Mouse (Mus musculus): ENCODE data around the gene Myo15b. TPM values are rescaled to one million over a fixed set of nuclear protein-coding genes. Genes with fewer than 3 reads are reported as not detected.
A peak's percentile ranks its signal among the peaks of the same experiment; 100 is the strongest.

Gene Myo15b
- total RNA-seq, 2 experiments from 2014 or later, result 0.08 TPM; not detected in 1

DNA sequence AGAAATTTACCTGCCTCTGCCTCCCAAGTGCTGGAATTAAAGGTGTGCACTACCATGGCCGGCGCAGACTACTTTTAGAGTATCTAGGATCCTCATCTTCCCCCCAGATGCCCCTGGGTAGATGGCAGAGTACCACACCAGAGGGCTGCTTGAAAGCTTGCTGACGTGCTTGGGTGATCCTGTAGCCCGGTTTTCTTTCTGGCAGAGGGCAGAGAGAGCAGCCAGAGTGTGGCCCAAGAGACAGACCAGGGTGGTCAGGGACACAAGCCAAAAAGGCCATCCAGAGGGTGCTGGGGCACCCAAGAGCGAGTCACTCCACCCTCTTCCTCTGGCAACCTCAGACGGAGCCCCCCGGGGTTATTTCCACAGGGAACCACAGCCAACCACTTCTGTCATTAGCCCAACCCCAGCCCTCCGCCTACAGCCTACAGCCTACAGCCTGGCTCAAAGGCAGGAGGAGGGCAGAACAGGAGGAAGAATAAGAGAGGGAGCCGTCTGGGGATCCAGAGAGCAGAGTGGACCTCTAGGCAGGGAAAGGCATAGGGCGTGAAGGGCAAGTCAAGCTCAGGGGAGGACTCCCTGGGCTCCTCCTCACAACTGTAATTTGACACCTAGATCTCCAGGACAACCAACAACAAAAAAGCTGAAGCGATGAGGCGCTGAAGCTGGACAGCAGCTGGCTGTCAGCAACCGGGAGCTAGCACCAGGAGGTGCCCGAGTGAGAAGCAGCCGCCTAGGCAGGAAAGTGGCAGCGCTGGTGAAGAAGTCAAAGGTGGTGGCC is 41.5 kb downstream of the Myo15b start, which contains the start of gene Smim5:
Smim5 (plus strand) TSS at position 481 of the 781 bp plus-strand sequence.
- DNase-seq (ENCODE audit: low spot score), result peak; percentile 53
- intact Hi-C loops (cut with DNase I), result no loop called here

DNA sequence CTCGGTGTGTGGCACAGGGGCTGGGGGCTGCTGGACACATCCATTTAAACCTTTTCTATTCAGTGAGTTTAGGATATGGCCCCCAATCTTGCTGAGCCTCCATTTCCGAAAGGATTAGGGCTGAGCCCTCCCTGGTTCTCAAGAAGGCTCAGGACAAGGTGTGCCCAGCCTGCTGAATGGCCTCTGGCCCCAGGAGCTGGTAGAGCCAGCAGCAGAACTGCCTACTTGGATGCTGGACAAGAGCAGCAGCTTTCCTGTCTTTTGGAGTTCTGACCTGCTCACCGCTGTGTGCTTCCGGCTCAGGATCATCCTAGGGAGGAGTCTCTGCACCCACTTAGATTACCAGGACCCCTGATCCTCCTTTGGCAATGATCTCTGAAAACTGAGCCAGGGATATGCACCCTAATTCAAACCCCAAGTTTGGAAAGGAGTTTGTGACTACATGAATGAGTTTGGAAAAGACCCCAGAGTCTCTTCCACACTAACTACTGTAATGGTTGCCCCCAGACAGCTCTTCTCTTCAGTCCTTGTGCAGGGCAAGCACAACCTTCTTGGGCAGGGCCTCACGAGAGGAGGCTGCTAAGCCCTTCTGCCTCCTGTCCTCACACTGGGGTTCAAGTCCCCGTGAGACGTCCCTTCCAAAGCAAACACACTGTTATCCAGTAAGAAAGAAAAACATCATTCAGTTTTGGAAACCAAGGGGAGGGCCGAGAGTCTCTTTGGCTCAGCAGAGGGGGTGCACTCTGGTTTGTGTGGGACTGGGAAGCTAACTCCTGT is 42.5 kb downstream of the Myo15b start:
- intact Hi-C loops (cut with DNase I), result no loop called here
- no peak for DNase-seq (ENCODE audit: low spot score)

DNA sequence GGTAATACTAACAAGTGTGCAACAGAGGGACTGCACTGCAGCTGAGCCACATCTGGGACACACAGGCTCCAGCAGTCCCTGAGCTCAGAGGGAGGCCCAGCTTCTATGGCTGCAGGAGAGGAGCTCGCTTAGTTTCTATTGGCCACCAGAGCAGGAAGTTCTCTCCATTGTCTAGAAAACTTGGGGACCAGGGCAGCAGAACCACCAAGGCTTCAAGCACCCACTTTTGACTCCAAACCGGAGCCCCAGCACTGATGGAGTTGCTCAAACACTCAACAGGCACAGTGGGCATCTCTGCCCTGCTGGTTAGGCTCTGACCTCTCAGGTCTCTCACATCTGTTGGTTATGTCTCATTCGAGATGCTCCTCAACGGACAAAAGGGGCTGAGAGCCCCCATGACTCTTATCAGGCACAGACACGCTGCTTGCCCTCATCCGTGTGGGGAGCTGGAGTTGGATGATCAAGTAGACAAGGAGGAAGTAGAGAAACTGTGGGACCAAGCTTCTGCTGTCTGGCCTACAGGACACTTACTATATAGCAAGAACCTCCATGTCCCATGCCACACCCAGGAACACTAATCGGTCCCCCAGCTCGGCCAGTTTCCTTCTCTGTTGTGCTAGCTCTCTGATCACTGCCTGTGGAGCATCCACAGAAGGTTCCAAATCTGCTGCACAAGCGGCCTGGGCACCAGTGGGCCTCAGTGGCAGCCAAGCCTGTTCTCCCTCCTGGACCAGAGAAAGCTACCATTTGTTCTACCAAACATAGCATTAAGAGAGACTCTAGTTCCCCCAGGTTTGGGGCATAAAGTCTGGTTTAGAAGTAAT is 43.3 kb downstream of the Myo15b start:
- no peak for DNase-seq (ENCODE audit: low spot score)
- intact Hi-C loops (cut with DNase I), result no loop called here

DNA sequence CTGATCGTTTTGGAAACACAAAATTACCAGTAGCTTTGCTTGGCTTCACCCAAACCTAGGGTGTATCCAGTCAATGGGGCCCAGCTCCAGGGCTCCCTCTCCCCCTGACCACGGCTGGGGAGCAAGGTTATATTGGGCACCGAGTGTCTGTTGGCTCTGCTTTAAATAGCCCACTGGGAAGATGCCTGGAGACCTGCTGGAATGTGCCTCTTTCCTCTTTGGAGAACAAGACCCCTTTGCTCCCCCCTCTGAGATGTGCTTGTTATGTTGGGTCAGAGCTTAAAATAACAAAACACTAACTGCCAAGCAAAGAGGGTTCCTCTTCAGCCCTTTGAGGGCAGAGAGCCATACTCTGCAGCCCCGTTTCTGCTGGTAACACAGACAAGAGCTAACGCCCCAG is 44.0 kb downstream of the Myo15b start:
- DNase-seq (ENCODE audit: low spot score), result no peak

DNA sequence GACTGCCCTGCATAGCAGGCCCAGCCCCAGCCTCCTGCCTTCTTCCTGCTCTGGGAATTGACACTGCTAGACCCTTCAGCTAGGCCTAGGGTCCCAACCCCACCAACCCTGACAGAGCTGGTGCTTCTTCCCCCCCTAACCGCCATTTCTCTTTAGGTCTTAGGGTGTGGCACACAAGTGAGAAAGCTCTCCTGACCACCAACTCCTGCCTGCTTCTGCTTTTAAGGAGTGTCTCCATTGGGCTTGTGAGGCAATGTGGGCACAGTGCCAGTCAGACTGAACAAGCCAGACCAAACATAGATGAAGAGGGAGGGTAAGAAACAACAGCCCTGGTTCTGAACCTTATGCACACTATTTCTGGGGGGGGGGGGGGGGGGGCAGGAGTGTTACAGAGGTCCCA is 44.6 kb downstream of the Myo15b start:
- intact Hi-C loops (cut with DNase I), result no loop called here
- no peak for DNase-seq (ENCODE audit: low spot score)

More for the DNA sequence above, 44.0 kb downstream of the Myo15b start:
- intact Hi-C loops (cut with DNase I), result no loop called here

DNA sequence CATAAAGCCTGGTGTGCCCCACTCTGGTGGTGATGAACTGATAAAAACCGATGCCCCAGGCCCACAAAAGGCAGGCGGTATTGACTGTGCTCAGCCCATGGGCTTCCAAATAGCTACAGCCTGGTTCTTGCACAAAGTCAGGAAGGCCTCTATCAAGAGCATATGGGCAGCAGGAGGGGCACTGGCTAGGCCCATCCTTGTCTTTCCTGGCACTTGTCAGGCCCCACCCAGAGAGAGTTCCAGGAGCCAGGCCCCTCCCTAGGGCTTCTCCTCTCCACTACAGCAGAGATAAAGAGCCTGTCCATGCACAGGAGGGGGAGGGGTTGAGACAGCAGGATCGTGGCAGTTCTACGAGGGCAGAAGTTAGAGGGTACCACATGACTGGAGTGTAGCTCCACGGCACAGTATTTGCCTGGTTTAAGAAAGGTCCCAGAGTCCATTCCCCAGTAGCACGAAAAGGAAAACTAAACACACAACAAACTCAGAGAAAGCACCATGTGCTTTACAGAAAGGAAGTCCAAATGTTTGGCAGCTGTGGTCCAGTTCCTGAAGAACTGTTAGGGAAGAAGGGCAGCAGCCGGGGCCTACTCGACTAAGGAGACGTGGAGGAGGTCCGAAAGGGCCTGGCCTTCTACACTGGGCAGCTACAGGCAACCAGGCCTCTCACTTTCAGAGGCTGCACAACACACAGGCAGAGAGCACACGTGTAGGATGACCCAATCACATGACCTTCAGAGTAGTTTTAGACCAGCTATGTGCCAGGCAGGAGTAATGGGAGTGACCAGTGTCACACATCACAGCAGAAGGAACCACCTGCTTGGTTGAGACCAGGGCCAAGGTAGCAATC is 45.4 kb downstream of the Myo15b start:
- intact Hi-C loops (cut with DNase I), result no loop called here
- DNase-seq (ENCODE audit: low spot score), result peak; percentile 40

DNA sequence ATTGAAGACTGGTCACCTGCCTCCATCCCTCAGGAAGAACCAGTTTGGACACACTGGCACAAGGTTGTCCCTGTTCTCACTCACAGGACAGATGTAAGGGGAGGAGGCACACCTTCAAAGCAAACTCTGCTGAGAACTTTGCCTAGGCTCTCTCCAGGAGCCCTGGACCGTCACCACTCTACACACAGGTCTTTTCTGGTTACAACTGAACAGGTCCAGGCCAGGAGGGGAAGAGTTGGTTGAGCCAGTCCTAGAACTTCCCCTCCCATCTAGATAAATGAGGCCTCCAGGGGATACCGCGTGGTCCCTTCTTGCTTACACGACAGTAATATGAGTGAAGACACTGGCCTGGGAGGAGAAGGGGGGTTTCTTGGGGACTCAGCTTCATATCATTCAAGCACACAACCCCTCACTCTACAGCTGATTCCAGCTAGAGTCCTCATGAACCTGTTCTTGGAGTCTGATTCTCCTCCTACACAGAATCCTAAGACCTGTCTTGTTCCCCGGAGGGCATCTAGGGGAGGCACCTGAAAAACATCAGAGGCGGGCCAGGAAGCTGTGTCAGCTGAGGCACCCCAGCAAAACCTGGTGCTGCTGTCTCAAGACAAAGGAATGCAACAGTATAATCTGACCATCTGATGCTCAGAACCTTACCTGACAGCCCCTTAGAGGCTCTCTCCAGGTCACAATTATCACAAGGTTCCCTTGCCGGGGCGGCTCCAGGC is 46.2 kb downstream of the Myo15b start:
- DNase-seq (ENCODE audit: low spot score), result no peak
- intact Hi-C loops (cut with DNase I), result no loop called here

DNA sequence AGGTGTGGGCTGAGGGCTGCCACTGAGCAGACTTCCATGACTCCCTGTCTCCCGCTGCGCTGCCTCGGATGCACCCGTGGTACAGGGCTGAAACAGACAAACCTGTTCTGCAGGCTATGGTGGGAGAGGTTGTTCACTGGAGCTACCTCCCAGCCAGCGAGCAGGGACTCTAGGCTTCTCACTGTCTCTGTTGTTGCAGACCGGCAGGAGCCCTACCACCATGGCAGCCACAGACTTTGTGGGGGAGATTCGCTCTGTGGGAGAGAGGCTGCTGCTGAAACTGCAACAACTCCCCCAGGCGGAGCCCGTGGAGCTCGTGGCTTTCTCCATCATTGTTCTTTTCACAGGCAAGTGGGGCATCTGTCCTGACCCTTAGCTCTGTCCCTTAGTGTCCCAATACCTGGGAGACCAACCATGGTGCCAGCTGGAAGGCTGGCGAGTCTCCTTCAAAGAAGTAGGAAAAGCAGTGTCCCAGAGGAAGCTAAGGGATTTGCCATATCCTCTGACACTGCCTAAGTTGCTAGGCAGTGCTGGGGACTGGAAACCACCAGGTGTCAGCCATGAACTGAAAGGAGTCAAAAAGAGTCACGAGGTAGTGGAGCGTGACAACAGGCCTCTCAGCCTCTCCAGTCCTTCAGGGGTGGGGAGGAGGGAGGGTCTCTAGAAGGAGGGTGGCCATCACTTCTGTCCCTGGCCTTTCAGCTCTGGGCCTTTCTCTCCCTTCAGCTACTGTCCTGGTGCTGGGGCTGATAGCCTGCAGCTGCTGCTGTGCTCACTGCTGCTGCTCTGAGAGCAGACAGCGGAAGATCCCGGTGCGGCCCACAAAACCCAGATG is 47.0 kb downstream of the Myo15b start:
- intact Hi-C loops (cut with DNase I), result no loop called here
- no peak for DNase-seq (ENCODE audit: low spot score)

DNA sequence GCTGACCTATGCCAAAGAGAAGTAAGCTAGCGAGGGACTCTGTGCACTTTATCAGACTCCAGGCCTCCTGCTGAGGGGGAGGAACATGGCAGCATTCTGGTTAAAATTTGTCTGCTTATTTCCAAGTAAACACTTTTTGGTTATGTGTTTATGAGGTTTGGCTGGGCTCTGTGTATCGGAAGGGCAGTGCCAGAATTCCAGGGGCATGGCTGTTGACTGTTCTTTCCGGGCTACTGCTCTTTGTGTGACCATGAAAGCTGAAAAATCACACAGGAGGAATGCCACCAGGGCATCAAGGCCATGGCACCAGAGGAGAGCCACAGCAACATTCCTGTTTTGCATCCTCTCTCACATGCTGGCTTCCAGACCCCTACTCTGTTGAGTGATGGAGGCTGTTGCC is 47.9 kb downstream of the Myo15b start:
- DNase-seq (ENCODE audit: low spot score), result no peak
- intact Hi-C loops (cut with DNase I), result no loop called here

DNA sequence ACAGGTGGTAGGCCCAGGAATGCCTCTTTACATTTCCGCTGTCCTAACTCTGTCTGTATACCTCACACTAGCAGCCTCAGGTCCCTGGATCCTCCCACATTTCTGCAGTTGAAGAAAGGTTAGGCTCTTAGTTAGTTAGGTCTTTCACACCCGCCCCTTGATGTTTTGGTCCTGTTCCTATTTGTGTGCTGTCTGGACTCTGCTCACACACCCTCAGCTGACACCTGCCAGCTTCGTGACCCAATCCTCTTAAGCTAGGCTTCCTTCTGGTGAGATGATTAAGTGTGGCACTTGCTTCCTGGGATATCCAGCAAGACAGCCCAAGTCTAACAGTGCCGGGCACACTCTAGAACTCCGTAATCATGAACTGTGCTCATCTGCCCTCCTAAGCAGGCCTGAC is 48.3 kb downstream of the Myo15b start:
- intact Hi-C loops (cut with DNase I), result no loop called here
- no peak for DNase-seq (ENCODE audit: low spot score)

DNA sequence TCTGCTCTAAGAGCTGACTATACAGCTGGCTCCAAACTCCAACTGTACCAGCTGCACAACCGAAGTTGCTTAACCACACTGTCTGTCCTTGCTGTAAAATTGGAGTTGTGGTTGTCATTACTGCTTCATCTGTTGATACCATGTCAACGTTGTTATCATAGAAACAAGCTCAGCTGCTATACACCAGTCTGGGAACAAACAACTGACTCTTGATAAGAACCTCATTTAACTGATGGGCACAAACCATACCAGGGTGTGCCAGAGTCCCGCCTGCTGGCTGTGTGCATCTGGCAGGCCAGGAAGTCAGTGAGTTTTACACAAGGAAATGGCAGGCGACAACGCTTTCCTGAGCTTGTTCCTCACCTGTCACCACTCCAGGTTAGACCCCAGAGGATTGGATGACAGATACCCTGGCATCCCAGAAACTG is 52.9 kb downstream of the Myo15b start:
- intact Hi-C loops (cut with DNase I), result no loop called here
- no peak for DNase-seq (ENCODE audit: low spot score)

DNA sequence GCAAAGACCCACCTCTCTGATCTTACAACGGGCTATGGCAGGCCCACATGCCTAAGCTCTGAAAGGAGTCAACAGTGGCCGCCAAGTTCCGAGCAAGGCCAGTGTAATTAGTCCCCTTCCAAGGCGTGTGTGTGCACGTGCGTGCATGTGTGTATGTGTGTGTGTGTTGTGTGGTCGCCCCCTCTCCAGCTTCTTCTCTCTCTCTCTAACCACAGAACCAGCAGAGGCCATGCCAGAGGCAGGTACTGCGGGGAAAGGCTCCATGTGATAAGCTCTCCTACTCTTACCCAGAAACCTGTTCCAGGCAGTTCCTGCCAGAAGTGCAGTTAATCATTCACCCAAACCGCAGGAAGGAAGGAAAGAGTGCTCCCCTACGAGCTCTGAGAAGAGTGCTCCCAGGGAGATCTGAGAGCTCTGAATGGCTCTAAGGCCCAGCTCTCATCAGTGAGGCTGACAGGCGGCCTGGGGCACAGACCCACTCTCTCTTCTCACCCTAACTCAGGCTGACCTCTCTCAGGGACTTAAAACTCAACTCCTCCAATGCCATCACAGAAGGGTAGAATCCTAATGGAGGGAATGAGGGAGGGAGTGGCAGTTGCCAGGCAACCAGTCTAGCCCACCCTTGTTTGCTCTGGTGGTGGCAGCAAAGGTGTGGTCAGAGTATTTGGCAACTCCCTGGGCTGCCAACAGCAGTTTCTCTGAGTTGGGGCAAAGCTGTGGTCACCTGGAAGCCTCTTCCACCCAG is 53.6 kb downstream of the Myo15b start, which contains the start of gene Smim6:
Smim6 (plus strand) TSS at position 386 of the 745 bp plus-strand sequence.
- DNase-seq (ENCODE audit: low spot score), result no peak
- intact Hi-C loops (cut with DNase I), result no loop called here

DNA sequence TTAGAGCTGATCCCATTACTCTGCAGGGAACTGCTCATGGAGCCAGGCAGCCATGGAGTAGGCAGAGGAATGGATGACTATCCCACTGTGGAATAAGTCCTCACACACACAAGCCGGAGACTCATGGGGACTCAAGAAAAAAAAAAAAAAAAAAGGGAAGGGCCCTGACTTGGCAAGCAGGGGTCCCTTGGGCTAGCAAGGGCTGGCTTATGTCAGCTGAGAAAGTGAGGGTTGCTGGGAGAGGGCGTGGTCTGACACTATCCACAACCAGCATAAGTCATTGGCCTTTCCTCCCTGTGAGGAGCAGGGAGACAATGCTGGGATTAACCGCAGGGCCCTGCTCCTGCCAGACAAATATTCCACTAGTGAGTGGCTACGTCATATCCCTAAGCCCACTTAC is 58.4 kb downstream of the Myo15b start:
- intact Hi-C loops (cut with DNase I), result no loop called here
- DNase-seq (ENCODE audit: low spot score), result no peak

DNA sequence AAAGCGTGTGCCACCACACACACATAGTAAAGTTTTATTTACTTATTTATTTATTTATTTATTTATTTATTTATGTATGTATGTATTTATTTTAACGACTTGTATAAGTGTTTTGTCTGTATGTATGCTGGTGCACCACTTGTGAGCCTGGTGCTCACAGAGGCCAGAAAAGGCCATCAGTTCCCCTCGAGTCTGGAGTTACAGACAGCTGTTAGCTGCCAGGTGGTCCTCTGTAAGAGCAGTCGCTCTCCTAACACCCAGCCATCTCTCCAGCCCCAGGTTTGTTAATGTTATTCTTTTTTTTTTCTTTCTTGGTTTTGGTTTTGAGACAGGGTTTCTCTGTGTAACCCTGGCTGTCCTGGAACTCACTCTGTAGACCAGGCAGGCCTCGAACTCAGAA is 60.4 kb downstream of the Myo15b start:
- intact Hi-C loops (cut with DNase I), result no loop called here
- DNase-seq (ENCODE audit: low spot score), result no peak

DNA sequence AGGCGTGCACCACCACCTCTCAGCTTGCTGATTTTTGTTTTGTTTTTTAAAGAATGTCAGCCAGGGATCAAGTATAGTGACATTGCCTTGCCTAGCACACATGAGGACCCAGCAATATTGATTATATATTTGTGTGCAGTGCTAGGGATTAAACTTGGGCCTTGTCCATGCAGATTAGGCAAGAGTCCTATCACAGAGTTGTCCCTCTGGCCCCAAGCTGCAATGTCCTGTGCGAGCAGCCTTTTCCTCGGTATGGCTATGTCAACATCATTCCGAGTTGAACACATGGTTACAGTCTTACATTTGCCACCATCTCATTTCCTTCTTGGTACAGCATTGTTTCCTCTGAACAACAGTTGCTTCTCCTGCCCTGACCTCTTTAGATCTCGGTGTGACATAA is 60.9 kb downstream of the Myo15b start:
- intact Hi-C loops (cut with DNase I), result no loop called here
- no peak for DNase-seq (ENCODE audit: low spot score)

DNA sequence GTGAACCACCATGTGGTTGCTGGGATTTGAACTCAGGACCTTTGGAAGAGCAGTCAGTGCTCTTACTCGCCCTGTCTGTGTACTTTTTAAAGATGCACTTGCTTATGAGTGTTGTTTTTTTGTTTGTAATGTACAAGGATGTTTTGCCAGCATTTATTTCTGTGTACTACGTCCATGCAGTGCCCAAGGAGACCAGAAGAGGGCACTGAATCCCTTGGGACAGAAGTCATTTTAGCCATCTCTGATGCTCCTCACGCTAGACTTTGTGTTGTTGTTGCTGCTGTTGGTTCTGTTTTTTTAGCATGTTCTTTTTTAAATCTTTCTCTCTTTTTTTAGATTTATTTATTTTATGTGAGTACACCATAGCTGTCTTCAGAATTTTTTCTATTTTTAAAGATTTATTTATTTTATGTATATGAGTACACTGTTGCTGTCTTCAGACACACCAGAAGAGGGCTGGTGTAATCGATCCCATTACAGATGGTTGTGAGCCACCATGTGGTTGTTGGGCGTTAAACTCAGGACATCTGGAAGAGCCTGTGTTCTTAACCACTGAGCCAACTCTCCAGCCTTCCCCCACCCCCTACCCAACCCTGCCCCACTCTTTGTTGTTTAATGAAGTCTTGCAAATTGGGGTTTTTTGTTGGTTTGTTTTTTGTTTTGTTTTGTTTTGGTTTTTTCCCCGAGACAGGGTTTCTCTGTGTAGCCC is 62.1 kb downstream of the Myo15b start:
- no peak for DNase-seq (ENCODE audit: low spot score)

DNA sequence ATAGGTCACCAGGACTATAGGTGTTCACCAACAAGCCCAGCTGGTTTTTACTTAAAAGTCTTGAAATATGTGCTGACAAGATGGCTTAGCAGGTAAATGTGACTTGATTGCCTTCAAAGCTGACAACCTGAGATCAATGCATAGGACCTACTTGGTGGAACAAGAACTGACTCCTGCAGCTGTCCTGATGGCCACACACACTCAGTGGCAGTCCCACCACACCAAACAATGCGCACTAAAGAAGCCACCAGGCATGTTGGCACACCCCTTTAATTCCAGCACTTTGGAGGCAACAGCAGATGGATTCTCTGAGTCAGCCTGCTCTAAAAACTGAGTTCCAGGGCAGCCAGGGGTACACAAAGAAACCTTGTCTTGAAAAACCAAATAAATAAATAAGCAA is 63.8 kb downstream of the Myo15b start:
- intact Hi-C loops (cut with DNase I), result no loop called here
- DNase-seq (ENCODE audit: low spot score), result no peak

More for the DNA sequence above, 62.1 kb downstream of the Myo15b start:
- intact Hi-C loops (cut with DNase I), result no loop called here

Measured in heart, postnatal 25 days (tissue).